Mouse (Mus musculus) heart, embryonic 11.5 days (tissue): Measurements from ENCODE around the gene Rab31. TPM values are rescaled to one million over a fixed set of nuclear protein-coding genes. Genes with fewer than 3 reads are reported as not detected.

ENCODE experiments used
- ATAC-seq: fragments of 200-750 bp; cut with Nextera tagmentation; replicated peaks from 2 replicates; pipeline ENCODE4 v1.8.0; 2017; ENCODE audit warnings: moderate library complexity; ENCODE audit not compliant: insufficient number of reproducible peaks, low FRiP score, low TSS enrichment
- H3K27ac ChIP-seq: fragments of 300-500 bp; sonication (generic); 2 replicates; pipeline ENCODE4 v1.5.1; 2014; ENCODE audit warnings: mild to moderate bottlenecking, low read depth, low read length
- H3K27me3 ChIP-seq: fragments of 300-500 bp; sonication (generic); 2 replicates; pipeline ENCODE4 v1.6.1; 2014; ENCODE audit warnings: mild to moderate bottlenecking, low read length, mixed read lengths; ENCODE audit not compliant: control insufficient read depth, insufficient read depth
- H3K36me3 ChIP-seq: fragments of 300-500 bp; sonication (generic); 2 replicates; pipeline ENCODE4 v1.6.1; 2014; ENCODE audit warnings: mild to moderate bottlenecking, low read length, moderate library complexity, mixed read lengths; ENCODE audit not compliant: control insufficient read depth, insufficient read depth
- H3K4me1 ChIP-seq: fragments of 300-500 bp; sonication (generic); 2 replicates; pipeline ENCODE4 v1.6.1; 2014; ENCODE audit warnings: low read length; ENCODE audit not compliant: control insufficient read depth, insufficient read depth
- H3K4me2 ChIP-seq: fragments of 300-500 bp; sonication (generic); 2 replicates; pipeline ENCODE4 v1.6.1; 2014; ENCODE audit warnings: mild to moderate bottlenecking, moderate library complexity
- H3K4me3 ChIP-seq: fragments of 300-500 bp; sonication (generic); 2 replicates; pipeline ENCODE4 v1.5.1; 2014; ENCODE audit warnings: low read depth, low read length
- H3K9ac ChIP-seq: fragments of 300-500 bp; sonication (generic); 2 replicates; pipeline ENCODE4 v1.6.1; 2014; ENCODE audit warnings: mild to moderate bottlenecking, low read depth, low read length, moderate library complexity
- H3K9me3 ChIP-seq: fragments of 300-500 bp; sonication (generic); replicated peaks from 2 replicates; pipeline ENCODE4 v1.6.1; 2016; ENCODE audit warnings: low read length; ENCODE audit not compliant: control insufficient read depth
- WGBS: fragments of 180-500 bp; shearing (Covaris S2); extraction: QIAGEN DNeasy Blood & Tissue Kit; methylation state at CpG from one replicate; pipeline ENCODE4 v1.1.7; 2014; ENCODE audit not compliant: insufficient replicate concordance; 5-methylcytosine and 5-hydroxymethylcytosine counted together
- polyA plus RNA-seq: library from polyadenylated mRNA; unstranded; fragments of >200 nt; fragmentation: Nextera tagmentation; extraction: Ambion mirVana; gene quantifications from 2 replicates; pipeline ENCODE4 v1.2.1, GENCODE M21; 2014

Rab31 gene
- polyA plus RNA-seq, 1 experiment from 2014 or later = 33.2 TPM

- 71% methylated on average over 2 of the region's 2 CpGs for WGBS
- H3K27me3 ChIP-seq = no peaks in the 10 kb centered on the region
- no peak overlapping the region for H3K4me2 ChIP-seq
- H3K4me1 ChIP-seq = peaks cover 9% of the 10 kb centered on the region
- H3K9ac ChIP-seq = no peak overlapping the region
- no peak overlapping the region for H3K27ac ChIP-seq
- H3K9me3 ChIP-seq = no peaks in the 10 kb centered on the region
- H3K36me3 ChIP-seq = no peaks in the 10 kb centered on the region
- H3K4me3 ChIP-seq = no peak overlapping the region
- no peak for ATAC-seq
Observed at GRCm38 (mm10) chr17:65680801-65681412, 91.6 kb downstream of the Rab31 start.

- WGBS = 75% methylated on average over 14 of the region's 14 CpGs
- no peaks in the 10 kb centered on the region for H3K9me3 ChIP-seq
- no peak for ATAC-seq
- no peaks in the 10 kb centered on the region for H3K27me3 ChIP-seq
- peaks cover 12% of the 10 kb centered on the region for H3K4me1 ChIP-seq
- H3K4me3 ChIP-seq = no peak overlapping the region
- H3K27ac ChIP-seq = no peak overlapping the region
- no peak overlapping the region for H3K4me2 ChIP-seq
- H3K9ac ChIP-seq = no peak overlapping the region
- H3K36me3 ChIP-seq = no peaks in the 10 kb centered on the region
Observed at GRCm38 (mm10) chr17:65679806-65680446, 92.6 kb downstream of the Rab31 start.

GRCm38 (mm10) chr17:65677742-65678141 is 94.8 kb downstream of the Rab31 start:
- Histone ChIP-seq H3K4me2 (no peak overlapping the region), H3K27me3 (no peaks in the 10 kb centered on the region), H3K4me1 (peaks cover 11% of the 10 kb centered on the region), H3K36me3 (no peaks in the 10 kb centered on the region), H3K9ac (no peak overlapping the region), H3K4me3 (no peak overlapping the region), H3K27ac (no peak overlapping the region), H3K9me3 (no peaks in the 10 kb centered on the region)
- 85% methylated on average over 1 of the region's 1 CpGs for WGBS
- no peak for ATAC-seq

GRCm38 (mm10) chr17:65676536-65676935 is 96.0 kb downstream of the Rab31 start:
- Histone ChIP-seq H3K36me3 (no peaks in the 10 kb centered on the region), H3K9ac (no peak overlapping the region), H3K4me2 (no peak overlapping the region), H3K4me3 (no peak overlapping the region), H3K27ac (no peak overlapping the region), H3K4me1 (0 out of 2 replicates have a peak, but pooled peaks cover 5% of the 10 kb centered on the region), H3K27me3 (no peaks in the 10 kb centered on the region), H3K9me3 (no peaks in the 10 kb centered on the region)
- no peak for ATAC-seq
- WGBS = 88% methylated on average over 8 of the region's 8 CpGs

- ATAC-seq = no peak
Observed at GRCm38 (mm10) chr17:65675985-65676384, 96.6 kb downstream of the Rab31 start.

GRCm38 (mm10) chr17:65674710-65675171 is 97.8 kb downstream of the Rab31 start:
- ATAC-seq = no peak
- H3K9me3 ChIP-seq = no peaks in the 10 kb centered on the region
- H3K9ac ChIP-seq = no peak overlapping the region
- no peak overlapping the region for H3K4me2 ChIP-seq
- 0 out of 2 replicates have a peak overlapping the region, but pooled peaks have one; percentile 12 for H3K27ac ChIP-seq
- no peaks in the 10 kb centered on the region for H3K27me3 ChIP-seq
- WGBS = 18% methylated on average over 1 of the region's 1 CpGs
- H3K4me1 ChIP-seq = 0 out of 2 replicates have a peak, but pooled peaks cover 5% of the 10 kb centered on the region
- H3K4me3 ChIP-seq = no peak overlapping the region
- H3K36me3 ChIP-seq = no peaks in the 10 kb centered on the region

More at GRCm38 (mm10) chr17:65675985-65676384, 96.6 kb downstream of the Rab31 start:
- WGBS = 82% methylated on average over 3 of the region's 3 CpGs
- Histone ChIP-seq H3K9me3 (no peaks in the 10 kb centered on the region), H3K27ac (no peak overlapping the region), H3K4me1 (0 out of 2 replicates have a peak, but pooled peaks cover 5% of the 10 kb centered on the region), H3K9ac (no peak overlapping the region), H3K27me3 (no peaks in the 10 kb centered on the region), H3K36me3 (no peaks in the 10 kb centered on the region), H3K4me3 (no peak overlapping the region), H3K4me2 (no peak overlapping the region)

GRCm38 (mm10) chr17:65672926-65673325 is 99.6 kb downstream of the Rab31 start:
- H3K27me3 ChIP-seq = no peaks in the 10 kb centered on the region
- no peak overlapping the region for H3K9ac ChIP-seq
- H3K9me3 ChIP-seq = no peaks in the 10 kb centered on the region
- WGBS = 87% methylated on average over 7 of the region's 7 CpGs
- H3K4me3 ChIP-seq = no peak overlapping the region
- H3K27ac ChIP-seq = no peak overlapping the region
- no peak for ATAC-seq
- no peaks in the 10 kb centered on the region for H3K36me3 ChIP-seq
- no peak overlapping the region for H3K4me2 ChIP-seq
- 0 out of 2 replicates have a peak, but pooled peaks cover 5% of the 10 kb centered on the region for H3K4me1 ChIP-seq

GRCm38 (mm10) chr17:65669061-65669460 is 103.5 kb downstream of the Rab31 start:
- Histone ChIP-seq H3K27me3 (no peaks in the 10 kb centered on the region), H3K4me1 (no peaks in the 10 kb centered on the region), H3K27ac (no peak overlapping the region), H3K9ac (no peak overlapping the region), H3K4me2 (no peak overlapping the region), H3K9me3 (no peaks in the 10 kb centered on the region), H3K36me3 (no peaks in the 10 kb centered on the region), H3K4me3 (no peak overlapping the region)
- 83% methylated on average over 4 of the region's 4 CpGs for WGBS
- ATAC-seq = no peak
